Mouse (Mus musculus) brown adipose tissue, adult 24 weeks (tissue): Measurements from ENCODE around the gene Ifit1. TPM values are rescaled to one million over a fixed set of nuclear protein-coding genes. Genes with fewer than 3 reads are reported as not detected.
"Not testable (repeated sequence)": the region's sequence is repeated elsewhere in the genome, so short reads cannot be mapped to it uniquely, and the experiment has no call there.

Experiments
- H3K27ac ChIP-seq: fragments of 200-500 bp; replicated peaks from 2 replicates; pipeline ENCODE4 v1.5.1; 2012; ENCODE audit warnings: low read depth, mild to moderate bottlenecking, low read length
- H3K4me1 ChIP-seq: fragments of 200-500 bp; 2 replicates; pipeline ENCODE4 v1.6.1; 2012; ENCODE audit warnings: low read length, mixed read lengths; ENCODE audit not compliant: control insufficient read depth, insufficient read depth, insufficient read length
- H3K4me3 ChIP-seq: fragments of 200-500 bp; 2 replicates; pipeline ENCODE4 v1.5.1; 2012; ENCODE audit warnings: low read depth, mild to moderate bottlenecking, low read length, moderate library complexity; ENCODE audit not compliant: insufficient read depth
- polyA plus RNA-seq: library from polyadenylated mRNA; stranded (reverse); fragments of >200 nt; gene quantifications from 2 replicates; pipeline ENCODE4 v1.2.4, GENCODE M21; 2012; ENCODE audit not compliant: missing spikeins, insufficient read depth, insufficient read length

The Ifit1 gene
- polyA plus RNA-seq, 1 experiment = 2.0 TPM

DNA sequence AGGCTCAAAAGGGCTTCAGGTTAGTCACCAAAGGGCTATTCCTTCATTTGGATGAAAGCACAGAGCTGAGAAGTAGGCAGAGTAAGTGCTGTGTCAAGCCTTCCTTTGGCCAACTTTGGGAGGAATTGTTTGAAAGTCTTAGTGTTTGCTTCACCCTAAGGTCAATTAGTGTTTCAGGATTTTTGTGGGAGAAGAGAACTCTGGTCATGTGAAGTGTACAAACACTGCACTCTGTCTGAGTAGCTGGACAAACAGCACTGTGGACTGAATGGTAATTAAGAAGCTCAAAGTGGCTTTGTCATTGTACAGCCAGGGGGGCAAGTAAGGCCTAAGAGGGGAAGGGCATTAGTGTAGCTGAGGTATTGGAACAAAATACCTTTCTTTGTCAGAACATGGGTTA lies 9.2 kb upstream of the Ifit1 start:
- H3K4me3 ChIP-seq = no peak overlapping the region
- no peak overlapping the region for H3K27ac ChIP-seq
- H3K4me1 ChIP-seq = no peaks in the 10 kb centered on the region

DNA sequence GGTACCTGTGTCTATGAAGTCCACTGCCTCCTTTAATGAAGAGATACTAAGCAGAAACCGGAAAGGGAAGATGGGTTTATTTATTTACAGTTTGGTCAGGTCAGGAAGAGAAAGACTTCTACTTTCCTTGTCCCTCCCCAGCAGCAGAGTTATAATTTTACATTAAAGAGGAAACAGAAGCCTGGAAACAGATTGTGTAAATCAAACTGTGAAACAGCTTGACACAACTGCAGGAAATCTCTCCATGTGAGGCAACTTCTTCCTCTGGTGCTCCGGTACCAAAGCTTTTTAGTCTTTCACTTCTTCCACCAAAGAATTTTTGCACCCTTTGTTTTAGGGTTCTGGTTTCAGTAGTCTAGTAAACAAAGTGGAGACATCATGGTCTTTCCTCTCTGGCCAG lies 7.2 kb upstream of the Ifit1 start:
- Histone ChIP-seq H3K4me1 (no peaks in the 10 kb centered on the region), H3K27ac (no peak overlapping the region), H3K4me3 (no peak overlapping the region)

DNA sequence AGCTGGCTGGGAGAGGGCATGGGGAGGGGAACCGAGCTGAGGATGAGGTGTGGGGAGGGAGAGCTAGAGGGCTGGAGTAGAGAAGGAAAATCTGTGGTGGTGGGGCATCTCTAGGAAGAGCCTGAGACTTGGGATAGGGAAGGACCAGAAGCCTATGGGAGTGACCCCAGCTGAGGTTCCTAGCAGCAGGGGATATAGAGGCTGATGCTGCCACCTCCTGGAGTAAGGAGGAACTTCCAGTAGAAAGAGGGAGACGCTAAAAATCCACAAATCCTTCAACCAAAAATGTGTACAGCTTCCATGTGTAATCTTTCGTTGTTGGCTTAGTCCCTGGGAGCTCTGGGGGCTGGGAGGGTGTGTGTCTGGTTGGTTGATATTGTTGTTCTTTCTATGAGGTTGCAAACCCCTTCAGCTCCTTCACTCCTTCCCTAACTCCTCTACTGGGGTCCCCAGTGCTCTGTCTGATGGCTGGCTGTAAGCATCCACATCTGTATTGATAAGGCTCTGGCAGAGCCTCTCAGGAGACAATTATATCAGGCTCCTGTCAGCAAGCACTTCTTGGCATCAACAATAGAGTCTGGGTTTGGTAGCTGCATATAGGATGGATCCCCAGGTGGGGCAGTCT lies 3.6 kb upstream of the Ifit1 start:
- Histone ChIP-seq H3K4me3 (no peak overlapping the region), H3K4me1 (peaks cover 5% of the 10 kb centered on the region)

DNA sequence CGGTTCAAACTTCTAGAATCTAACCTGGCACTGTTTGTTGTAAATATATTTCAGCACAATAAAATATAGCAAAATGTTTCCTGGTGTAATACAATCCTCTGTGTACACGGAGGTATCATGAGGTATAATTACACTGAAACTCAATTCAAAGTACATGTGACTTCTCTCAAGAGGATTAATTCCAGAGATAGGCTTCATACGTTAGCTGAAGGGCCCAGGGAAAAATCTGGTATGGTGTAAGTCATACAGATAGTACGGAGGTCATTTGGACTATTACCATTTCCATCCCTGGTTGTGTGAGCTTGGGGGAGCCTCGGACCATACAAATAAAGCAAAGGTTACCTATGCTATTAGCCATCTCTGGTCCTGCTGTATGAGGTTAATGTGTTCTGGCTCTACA lies 1.9 kb downstream of the Ifit1 start:
- Histone ChIP-seq H3K4me3 (no peak overlapping the region), H3K4me1 (peaks cover 6% of the 10 kb centered on the region), H3K27ac (no peak overlapping the region)

More for the DNA sequence above, 3.6 kb upstream of the Ifit1 start:
- no peak overlapping the region for H3K27ac ChIP-seq

DNA sequence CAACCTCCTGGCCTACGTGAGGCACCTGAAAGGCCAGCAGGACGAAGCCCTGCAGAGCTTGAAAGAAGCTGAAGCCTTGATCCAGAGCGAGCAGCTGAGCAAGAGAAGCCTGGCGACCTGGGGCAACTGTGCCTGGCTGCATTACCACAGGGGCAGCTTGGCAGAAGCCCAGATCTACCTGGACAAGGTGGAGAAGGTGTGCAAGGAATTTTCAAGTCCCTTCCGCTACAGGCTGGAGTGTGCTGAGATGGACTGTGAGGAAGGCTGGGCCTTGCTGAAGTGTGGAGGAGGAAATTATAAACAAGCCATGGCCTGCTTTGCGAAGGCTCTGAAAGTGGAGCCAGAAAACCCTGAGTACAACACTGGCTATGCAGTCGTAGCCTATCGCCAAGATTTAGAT lies 7.0 kb downstream of the Ifit1 start:
- H3K4me1 ChIP-seq, H3K4me3 ChIP-seq, H3K27ac ChIP-seq: not testable (repeated sequence)

DNA sequence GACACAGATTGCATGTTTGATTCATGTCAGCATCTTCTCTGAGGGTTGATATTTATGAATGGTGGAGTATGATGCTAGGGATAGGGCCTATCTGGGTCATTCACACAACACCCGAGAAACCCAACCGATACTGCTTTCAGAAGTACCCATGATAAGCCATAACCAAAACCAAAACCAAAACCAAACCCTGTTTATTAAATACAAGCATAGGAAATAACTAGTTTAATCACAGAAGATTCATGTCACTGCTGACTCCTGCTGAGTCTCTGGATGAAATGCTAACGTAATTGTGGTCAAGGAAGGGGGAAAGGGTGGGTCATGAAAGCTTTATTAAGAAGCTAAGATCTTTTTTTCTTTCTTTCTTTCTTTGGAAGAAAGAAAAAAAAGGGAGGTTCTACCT lies 9.6 kb downstream of the Ifit1 start:
- Histone ChIP-seq H3K4me1 (no peaks in the 10 kb centered on the region), H3K4me3 (no peak overlapping the region), H3K27ac (no peak overlapping the region)

DNA sequence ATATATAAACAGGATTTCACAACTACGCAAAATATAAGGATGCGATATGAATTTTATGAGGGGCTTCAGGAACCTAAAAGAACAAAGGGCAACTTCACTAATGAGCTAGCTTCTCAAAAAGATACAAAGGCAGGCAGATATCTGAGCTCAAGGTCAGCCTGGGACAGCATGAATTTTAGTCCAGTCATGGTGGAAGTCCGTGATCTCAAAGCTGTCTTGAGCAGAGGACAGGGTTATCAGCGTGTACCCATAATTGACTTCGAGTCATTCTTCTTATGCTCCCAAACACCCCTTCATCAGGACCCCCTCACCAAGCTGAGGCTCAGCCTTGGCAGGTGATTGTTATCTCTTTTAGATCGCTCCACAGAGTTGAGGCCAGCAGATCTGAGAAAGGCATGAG lies 10.3 kb downstream of the Ifit1 start:
- no peak overlapping the region for H3K4me3 ChIP-seq
- no peaks in the 10 kb centered on the region for H3K4me1 ChIP-seq
- H3K27ac ChIP-seq = no peak overlapping the region

DNA sequence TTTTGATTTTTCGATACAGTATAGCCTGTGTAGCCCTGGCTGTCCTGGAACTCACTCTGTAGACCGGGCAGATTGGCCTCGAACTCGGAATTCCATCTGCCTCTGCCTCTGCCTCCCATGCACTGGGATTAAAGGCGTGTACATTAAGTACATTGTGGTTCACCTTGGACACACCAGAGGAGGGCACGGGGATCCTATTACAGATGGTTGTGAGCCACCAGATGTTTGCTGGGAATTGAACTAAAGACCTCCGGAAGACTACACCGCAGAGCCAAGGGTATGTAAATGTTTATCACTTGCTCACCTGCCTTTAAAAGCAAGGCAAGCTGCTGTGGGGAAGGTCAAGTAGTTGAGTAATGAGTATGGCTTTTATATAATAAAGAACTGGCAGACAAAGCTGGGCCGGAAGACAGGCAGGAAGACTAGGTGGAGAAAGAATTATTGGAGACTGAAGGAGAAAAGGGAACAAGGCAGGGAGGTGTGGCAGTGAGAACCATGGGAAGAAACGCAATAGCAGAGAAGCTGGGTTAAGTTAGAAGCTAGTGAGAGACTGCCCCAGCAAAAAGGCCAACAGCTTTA lies 14.6 kb downstream of the Ifit1 start:
- no peak overlapping the region for H3K27ac ChIP-seq
- no peak overlapping the region for H3K4me3 ChIP-seq
- H3K4me1 ChIP-seq = no peaks in the 10 kb centered on the region

DNA sequence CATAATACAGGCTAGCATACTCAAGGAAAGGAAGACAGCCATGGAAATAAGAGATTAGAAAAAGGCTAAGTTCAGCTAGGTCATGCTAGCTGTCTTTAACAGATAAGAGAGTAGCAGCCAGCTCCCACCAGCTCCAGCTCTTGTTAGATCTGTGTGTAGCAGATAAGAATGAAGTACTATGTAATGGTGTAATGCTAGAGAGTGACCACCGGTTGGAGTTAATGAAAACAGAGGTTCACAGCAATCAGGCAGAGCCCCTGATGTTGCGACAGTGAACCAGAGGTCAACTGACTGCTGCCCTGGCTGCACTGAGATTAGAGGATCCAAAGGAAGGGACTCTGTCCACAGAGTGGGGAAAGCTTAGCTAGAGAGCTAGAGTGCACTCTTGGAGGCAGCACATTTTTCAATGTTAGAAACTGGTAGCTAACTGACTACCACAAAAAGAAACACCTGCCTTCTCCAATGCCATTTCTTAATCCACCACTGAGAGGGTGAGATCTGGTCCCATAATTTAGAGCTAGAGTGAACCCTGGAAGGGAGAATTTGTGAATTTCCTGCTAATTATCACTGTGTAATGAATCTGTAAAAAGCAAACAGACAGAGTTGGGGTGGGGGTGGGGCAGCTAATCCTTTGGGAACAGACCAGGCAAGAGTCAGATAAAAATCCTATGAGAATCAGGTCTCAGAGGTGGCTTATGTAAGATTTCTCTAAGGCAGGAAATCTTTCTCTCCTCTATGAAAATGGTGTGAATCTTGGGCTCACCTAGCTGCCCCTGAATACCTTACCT lies 16.0 kb downstream of the Ifit1 start:
- H3K27ac ChIP-seq = no peak overlapping the region
- no peak overlapping the region for H3K4me3 ChIP-seq
- H3K4me1 ChIP-seq = no peaks in the 10 kb centered on the region

DNA sequence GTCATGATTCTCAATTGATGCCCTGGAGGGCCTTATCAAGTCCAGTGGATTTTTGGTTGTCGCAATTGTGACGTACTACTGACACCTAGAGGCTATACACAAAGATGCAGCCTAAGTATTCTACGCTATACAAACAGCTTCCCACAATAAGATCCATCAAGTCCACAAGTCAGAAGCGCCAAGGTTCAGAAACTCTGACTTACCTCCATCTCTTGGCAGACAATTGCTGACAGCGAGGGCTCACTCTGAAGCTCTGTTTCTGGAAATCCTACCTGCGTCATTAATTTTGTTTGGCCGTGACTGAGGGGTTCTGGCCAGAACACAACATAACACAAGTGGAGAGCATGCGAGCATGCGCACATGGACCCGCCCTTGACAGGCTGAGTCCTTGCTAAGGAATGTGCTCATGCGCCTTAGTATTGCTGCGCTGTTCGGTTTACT lies 21.4 kb downstream of the Ifit1 start:
- H3K4me3 ChIP-seq = peak overlapping the region; percentile 61
- H3K4me1 ChIP-seq = no peaks in the 10 kb centered on the region
- no peak overlapping the region for H3K27ac ChIP-seq

DNA sequence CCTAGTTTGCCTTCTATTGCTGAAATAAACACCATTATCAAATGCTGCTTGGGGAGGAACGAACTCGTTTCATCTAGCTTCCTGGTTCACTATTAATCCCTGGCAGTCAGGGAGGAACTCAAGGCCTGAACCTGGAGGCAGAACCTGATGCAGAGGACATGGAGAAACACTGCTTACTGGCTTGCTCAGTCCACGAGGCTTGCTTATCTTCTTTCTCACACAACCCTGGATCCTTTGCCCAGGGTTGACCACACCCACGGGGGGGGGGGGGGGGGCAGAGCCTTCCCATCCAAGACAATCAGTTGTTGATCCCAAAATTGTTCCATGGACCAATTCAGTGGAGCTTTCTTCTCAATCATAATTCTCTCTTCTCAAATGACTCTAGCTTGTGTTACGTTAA lies 22.1 kb downstream of the Ifit1 start:
- no peak overlapping the region for H3K4me3 ChIP-seq
- H3K4me1 ChIP-seq = no peaks in the 10 kb centered on the region
- H3K27ac ChIP-seq = no peak overlapping the region

DNA sequence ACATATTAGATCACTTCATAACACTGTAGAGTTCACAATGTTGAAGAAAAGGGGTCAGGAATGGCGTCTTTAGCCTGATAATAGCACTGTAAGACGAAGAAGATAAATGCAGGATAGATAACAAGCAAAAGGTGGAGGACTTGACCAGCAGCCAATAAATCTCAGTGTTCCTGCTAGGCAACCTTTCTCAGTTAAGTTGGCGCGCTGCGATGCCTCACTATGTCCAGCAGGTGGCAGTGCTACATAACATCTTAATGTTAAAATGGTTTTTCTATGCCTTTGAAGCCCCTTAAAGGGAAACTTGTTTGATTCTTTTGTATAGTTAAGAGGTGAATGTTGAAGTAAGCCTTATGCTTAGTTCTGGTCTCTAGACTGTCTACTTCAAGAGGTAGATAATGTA lies 25.5 kb downstream of the Ifit1 start:
- no peak overlapping the region for H3K27ac ChIP-seq
- no peak overlapping the region for H3K4me3 ChIP-seq
- H3K4me1 ChIP-seq = no peaks in the 10 kb centered on the region

DNA sequence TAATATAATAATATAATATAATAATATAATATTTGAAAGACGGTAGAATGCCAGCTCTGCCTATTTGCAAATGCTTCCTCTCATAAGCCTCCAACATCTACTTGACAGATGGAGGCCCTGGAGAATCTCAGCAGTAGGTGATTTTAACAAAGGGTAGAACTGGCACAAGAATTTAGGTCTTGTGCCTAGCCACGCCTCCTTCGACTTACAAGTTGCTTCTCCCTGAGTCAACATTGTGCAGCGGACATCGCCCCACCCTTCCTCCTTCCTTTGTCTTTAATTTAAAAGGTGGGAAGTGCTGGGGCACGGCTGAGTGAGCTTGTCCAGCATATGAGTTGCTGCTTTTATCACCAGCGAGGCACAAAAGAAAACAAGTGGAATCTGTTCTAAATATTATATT lies 32.8 kb downstream of the Ifit1 start:
- H3K4me3 ChIP-seq = no peak overlapping the region
- no peak overlapping the region for H3K27ac ChIP-seq
- H3K4me1 ChIP-seq = no peaks in the 10 kb centered on the region

DNA sequence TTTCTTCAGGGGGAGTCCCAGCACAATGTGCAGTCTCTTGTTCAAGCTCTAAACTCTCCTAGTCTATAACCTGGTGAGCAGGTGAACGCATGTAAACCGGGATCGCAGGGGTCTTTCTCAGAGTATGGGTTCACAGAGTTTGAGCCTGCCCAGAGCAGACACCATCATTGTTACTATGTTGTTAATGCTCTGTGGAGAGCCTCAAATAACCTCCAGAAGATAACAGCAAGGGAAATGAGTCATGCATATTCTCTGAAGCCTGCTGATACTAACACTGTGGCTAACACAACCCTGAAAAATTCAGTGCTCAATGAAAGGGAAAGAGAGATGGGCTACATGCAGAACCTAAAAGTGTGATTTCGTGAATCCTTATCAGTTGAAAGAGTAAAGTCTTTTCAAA lies 37.8 kb downstream of the Ifit1 start:
- H3K4me3 ChIP-seq = no peak overlapping the region

DNA sequence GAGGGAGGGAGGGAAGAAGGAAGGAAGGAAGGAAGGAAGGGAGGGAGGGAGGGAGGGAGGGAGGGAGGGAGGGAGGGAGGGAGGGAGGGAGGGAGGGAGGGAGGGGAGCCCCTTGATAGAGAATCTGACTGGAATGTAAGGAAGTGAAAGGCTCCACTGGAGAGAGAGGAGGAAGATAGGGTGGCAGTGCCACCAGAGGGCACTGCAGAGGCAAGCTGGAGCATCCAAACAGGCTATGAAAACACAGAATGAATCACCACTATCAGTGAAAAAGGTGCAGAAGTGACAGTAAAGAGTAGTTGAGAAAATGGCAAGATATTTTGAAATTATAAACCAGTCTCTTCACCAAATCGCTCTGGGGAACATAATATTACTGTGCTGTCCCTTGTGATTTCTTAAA lies 44.2 kb downstream of the Ifit1 start:
- H3K4me3 ChIP-seq = no peak overlapping the region
- H3K4me1 ChIP-seq = no peaks in the 10 kb centered on the region
- no peak overlapping the region for H3K27ac ChIP-seq

More for the DNA sequence above, 37.8 kb downstream of the Ifit1 start:
- Histone ChIP-seq H3K4me1 (no peaks in the 10 kb centered on the region), H3K27ac (no peak overlapping the region)

DNA sequence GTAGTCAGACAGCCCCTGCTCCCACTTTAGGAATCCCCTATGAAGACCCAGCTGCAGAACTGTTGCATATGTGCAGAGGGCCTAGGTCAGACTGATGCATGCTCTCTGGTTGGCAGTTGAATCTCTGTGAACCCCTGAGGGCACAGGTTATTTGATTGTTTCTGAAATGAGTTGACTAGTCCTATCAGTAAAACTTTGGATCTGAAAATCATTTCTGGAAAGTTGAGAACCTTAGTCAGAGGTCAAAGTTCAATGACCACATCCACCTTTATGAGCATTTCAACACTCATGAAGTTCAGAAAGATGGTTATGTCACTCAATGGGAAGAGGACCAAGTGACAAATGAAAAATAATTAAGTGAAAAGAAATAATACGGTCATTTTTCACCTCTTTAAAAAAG lies 44.9 kb downstream of the Ifit1 start:
- H3K4me1 ChIP-seq = no peaks in the 10 kb centered on the region
- no peak overlapping the region for H3K27ac ChIP-seq
- H3K4me3 ChIP-seq = no peak overlapping the region
